Mouse (Mus musculus): ENCODE measurements around the gene Spty2d1. TPM values are rescaled to one million over a fixed set of nuclear protein-coding genes. Genes with fewer than 3 reads are reported as not detected.
"Not testable (repeated sequence)": the region's sequence is repeated elsewhere in the genome, so short reads cannot be mapped to it uniquely, and the experiment has no call there.

Spty2d1 gene
- polyA plus RNA-seq, 1 experiment from 2014 or later = 7.8 TPM

DNA sequence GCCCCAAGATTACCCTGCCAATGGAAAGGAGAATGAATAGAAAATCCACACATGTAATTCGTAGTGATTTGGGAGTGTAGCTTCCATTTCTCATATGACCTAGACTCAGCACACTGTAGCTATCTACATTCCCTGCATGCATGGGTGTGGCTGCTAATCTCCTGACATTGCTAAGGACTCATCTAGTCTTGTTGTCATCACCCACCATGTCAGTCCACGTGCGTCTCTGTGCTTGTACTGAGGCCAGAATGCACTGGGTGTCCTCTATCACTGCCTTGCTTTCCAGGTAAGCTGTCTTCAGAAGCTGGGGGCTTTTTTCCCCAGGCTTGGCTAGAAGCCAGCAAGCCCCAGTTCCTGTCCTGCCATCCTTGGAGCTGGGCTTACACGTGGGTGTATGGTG is 18.8 kb downstream of the Spty2d1 start:
- DNase-seq (ENCODE audit: low spot score) = not testable (repeated sequence)
- WGBS = 84% methylated on average over 4 of the region's 4 CpGs

DNA sequence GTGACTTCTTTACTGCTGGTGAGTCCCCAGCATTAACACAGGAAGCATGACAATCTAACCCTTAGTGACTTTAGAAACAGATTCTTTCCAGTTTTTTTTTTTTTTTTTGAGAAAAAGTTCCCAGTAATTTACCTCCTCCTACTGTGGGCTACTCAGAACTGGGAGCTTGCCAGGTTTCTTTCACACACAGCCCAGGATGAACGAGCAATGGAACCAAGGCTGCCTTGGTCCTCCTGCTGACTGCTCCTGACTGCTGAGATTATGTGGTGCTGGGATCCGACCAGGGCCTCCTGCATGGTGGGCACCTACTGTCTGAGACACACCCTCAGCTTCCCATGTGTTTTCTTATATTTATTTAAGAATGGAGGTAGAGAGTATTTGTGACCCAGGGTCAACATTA is 21.1 kb downstream of the Spty2d1 start:
- DNase-seq (ENCODE audit: low spot score) = no peak
- 47% methylated on average over 2 of the region's 2 CpGs for WGBS
- no peaks in the 10 kb centered on the region for H3K27me3 ChIP-seq (replicated peaks; ENCODE audit: control insufficient read depth, insufficient read depth, low read length)
- H3K27ac ChIP-seq (ENCODE audit: low read depth, low read length) = no peak overlapping the region
- no peak overlapping the region for H3K4me3 ChIP-seq (ENCODE audit: low read depth, low read length)
- no peak overlapping the region for H3K9ac ChIP-seq (ENCODE audit: low read length)
- no peaks in the 10 kb centered on the region for H3K4me1 ChIP-seq (ENCODE audit: control insufficient read depth, insufficient read depth, low read length)
- no peak for ATAC-seq
- no peak overlapping the region for H3K4me2 ChIP-seq (ENCODE audit: low read length)
- no peaks in the 10 kb centered on the region for H3K9me3 ChIP-seq (replicated peaks; ENCODE audit: control insufficient read depth, low read length)
- H3K36me3 ChIP-seq (ENCODE audit: control insufficient read depth, insufficient read depth, low read length) = peaks cover 13% of the 10 kb centered on the region

More for the DNA sequence above, 18.8 kb downstream of the Spty2d1 start:
- peaks cover 34% of the 10 kb centered on the region for H3K36me3 ChIP-seq (ENCODE audit: control insufficient read depth, insufficient read depth, low read length)
- ATAC-seq; H3K4me2 ChIP-seq (ENCODE audit: low read length); H3K27me3 ChIP-seq (replicated peaks; ENCODE audit: control insufficient read depth, insufficient read depth, low read length); H3K27ac ChIP-seq (ENCODE audit: low read depth, low read length); H3K4me3 ChIP-seq (ENCODE audit: low read depth, low read length); H3K9ac ChIP-seq (ENCODE audit: low read length); H3K9me3 ChIP-seq (replicated peaks; ENCODE audit: control insufficient read depth, low read length); H3K4me1 ChIP-seq (ENCODE audit: control insufficient read depth, insufficient read depth, low read length): not testable (repeated sequence)

DNA sequence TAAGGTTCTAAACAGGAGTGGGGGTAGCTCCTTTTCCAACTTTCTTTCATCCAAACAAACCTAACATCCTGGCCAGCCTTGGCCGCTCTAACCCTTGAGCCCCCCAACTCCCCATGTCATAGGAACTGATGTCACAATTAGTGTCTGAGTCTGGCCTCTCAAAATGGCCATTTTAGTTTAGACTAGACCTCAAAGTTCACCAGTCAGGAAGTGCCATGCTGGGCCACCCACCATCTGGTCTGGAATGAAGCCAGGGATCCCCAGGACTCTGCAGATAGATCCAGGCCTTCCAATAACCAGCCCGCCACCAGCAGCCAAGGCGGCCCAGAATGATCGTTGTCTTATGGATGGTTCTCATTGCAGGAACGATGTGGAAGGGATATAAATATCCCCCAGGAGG is 21.6 kb downstream of the Spty2d1 start:
- Histone ChIP-seq H3K9ac (ENCODE audit: low read length) (no peak overlapping the region), H3K4me2 (ENCODE audit: low read length) (no peak overlapping the region), H3K27ac (ENCODE audit: low read depth, low read length) (no peak overlapping the region), H3K4me3 (ENCODE audit: low read depth, low read length) (no peak overlapping the region), H3K27me3 (replicated peaks; ENCODE audit: control insufficient read depth, insufficient read depth, low read length) (no peaks in the 10 kb centered on the region), H3K4me1 (ENCODE audit: control insufficient read depth, insufficient read depth, low read length) (no peaks in the 10 kb centered on the region), H3K9me3 (replicated peaks; ENCODE audit: control insufficient read depth, low read length) (no peaks in the 10 kb centered on the region), H3K36me3 (ENCODE audit: control insufficient read depth, insufficient read depth, low read length) (peaks cover 9% of the 10 kb centered on the region)
- no peak for ATAC-seq
- 62% methylated on average over 5 of the region's 5 CpGs for WGBS
- peak; percentile 13 for DNase-seq (ENCODE audit: low spot score)

DNA sequence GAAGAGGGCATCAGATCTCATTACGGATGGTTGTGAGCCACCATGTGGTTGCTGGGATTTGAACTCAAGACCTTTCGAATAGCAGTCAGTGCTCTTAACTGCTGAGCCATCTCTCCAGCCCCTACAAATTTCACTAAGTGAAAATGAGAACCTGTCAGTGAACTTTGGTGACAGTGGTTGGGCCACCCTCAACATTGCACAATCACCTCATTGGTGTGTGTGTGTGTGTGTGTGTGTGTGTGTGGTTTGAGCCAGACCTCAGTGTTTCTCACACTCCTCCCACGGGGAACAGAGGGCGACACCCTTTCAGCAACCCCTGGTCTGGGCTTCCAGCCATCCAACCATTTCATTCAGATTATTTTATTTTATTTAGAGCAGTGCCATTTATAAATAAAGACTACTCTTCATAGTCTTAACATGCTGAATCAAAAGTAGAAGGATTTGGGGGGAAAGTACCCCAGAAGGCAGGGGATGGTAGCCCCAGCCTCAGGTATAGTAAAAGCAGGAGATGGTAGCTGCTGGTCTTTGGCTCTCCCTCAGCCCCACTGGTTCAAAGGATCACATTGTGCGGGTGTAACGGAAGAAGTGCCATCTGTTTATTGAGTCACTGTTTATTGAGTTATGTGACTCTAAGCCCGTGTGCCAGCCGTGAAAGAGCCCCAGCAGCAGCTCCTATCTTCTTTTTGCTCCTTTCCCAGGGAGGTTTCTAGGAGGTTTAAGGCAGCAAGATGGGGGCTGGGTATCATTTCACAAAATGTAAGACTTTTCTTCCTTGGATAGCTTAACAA is 22.3 kb downstream of the Spty2d1 start:
- Histone ChIP-seq H3K4me3 (ENCODE audit: low read depth, low read length) (no peak overlapping the region), H3K9ac (ENCODE audit: low read length) (no peak overlapping the region), H3K4me1 (ENCODE audit: control insufficient read depth, insufficient read depth, low read length) (no peaks in the 10 kb centered on the region), H3K36me3 (ENCODE audit: control insufficient read depth, insufficient read depth, low read length) (0 out of 2 replicates have a peak, but pooled peaks cover 3% of the 10 kb centered on the region), H3K27ac (ENCODE audit: low read depth, low read length) (no peak overlapping the region), H3K4me2 (ENCODE audit: low read length) (no peak overlapping the region), H3K9me3 (replicated peaks; ENCODE audit: control insufficient read depth, low read length) (no peaks in the 10 kb centered on the region), H3K27me3 (replicated peaks; ENCODE audit: control insufficient read depth, insufficient read depth, low read length) (no peaks in the 10 kb centered on the region)
- DNase-seq (ENCODE audit: low spot score) (peak; percentile 22), ATAC-seq (no peak)
- 56% methylated on average over 8 of the region's 8 CpGs for WGBS

DNA sequence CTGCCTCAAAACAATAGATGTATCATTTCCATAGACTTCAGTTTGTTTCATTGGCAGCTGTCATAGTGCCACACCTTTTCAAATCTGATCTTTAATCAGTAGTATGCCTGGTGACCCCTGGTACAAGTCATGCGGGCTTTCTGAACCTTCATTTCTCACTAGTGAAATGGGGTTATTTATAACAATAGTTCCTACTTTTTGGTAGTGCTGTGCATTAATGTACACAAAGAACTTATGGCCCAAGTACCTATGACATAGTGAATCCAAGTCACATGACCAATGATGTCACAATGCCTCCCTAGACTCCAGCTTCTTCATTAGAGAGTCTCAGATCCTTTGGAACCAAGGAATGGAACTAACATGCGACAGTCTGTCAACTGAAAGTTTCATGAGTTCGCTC is 24.9 kb downstream of the Spty2d1 start, which contains the start of gene Gm9999:
Gm9999 (plus strand) TSS at position 301 of the 400 bp plus-strand sequence.
- no peak within 1 kb of the TSS for H3K27ac ChIP-seq (ENCODE audit: low read depth, low read length)
- DNase-seq (ENCODE audit: low spot score) (no peak), ATAC-seq (no peak)
- H3K4me2 ChIP-seq (ENCODE audit: low read length) = no peak within 1 kb of the TSS
- 94% methylated on average over 3 of the region's 3 CpGs for WGBS
- no peaks in the 10 kb centered on the region for H3K36me3 ChIP-seq (ENCODE audit: control insufficient read depth, insufficient read depth, low read length)
- H3K4me3 ChIP-seq (ENCODE audit: low read depth, low read length) = no peak within 1 kb of the TSS
- H3K27me3 ChIP-seq (replicated peaks; ENCODE audit: control insufficient read depth, insufficient read depth, low read length) = no peaks in the 10 kb centered on the region
- H3K9ac ChIP-seq (ENCODE audit: low read length) = no peak within 1 kb of the TSS
- no peaks in the 10 kb centered on the region for H3K9me3 ChIP-seq (replicated peaks; ENCODE audit: control insufficient read depth, low read length)
- no peaks in the 10 kb centered on the region for H3K4me1 ChIP-seq (ENCODE audit: control insufficient read depth, insufficient read depth, low read length)

DNA sequence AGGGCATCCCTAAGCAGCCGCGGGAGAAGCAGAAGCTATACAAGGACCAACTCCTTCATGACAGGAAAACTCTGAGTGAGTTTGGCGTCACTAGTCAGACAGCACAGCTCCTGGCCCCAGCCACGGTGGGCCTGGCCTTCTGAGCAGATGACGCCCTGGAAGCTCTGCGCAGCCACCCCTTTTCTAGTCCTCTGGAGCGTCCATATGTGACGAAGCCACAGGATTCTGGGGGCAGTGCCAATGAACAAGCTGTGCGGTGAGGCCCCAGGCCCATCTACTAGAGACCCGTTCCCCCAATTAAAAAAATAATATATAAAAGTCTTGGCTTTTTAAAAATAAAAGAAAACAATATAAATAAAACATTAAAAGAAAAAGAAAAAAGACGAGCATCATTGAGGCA is 32.8 kb downstream of the Spty2d1 start:
- DNase-seq (ENCODE audit: low spot score) = no peak

DNA sequence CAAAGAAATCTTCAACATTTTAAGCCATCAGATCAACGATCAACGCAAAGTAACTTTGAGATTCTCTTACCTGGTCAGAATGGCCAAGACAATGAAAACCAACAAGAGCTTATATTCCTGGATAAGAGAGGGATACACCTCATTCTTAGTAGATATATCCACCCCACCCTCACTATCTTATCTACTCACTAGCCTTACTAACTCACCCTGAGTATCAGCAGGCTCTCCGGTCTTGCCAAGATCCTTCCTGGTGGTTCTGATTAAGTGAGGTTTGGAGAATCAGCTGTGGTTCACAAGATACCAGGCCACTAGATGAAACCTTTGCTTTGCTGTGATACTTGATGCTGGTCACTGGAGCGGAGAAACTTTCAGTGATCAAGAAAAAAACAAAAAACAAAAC is 33.6 kb downstream of the Spty2d1 start:
- Histone ChIP-seq H3K4me3 (ENCODE audit: low read depth, low read length) (no peak overlapping the region), H3K4me1 (ENCODE audit: control insufficient read depth, insufficient read depth, low read length) (no peaks in the 10 kb centered on the region), H3K9me3 (replicated peaks; ENCODE audit: control insufficient read depth, low read length) (no peaks in the 10 kb centered on the region), H3K4me2 (ENCODE audit: low read length) (no peak overlapping the region), H3K36me3 (ENCODE audit: control insufficient read depth, insufficient read depth, low read length) (no peaks in the 10 kb centered on the region), H3K27ac (ENCODE audit: low read depth, low read length) (no peak overlapping the region), H3K27me3 (replicated peaks; ENCODE audit: control insufficient read depth, insufficient read depth, low read length) (no peaks in the 10 kb centered on the region), H3K9ac (ENCODE audit: low read length) (no peak overlapping the region)
- 98% methylated on average over 4 of the region's 4 CpGs for WGBS
- DNase-seq (ENCODE audit: low spot score) = no peak
- ATAC-seq = no peak

More for the DNA sequence above, 32.8 kb downstream of the Spty2d1 start:
- H3K9me3 ChIP-seq (replicated peaks; ENCODE audit: control insufficient read depth, low read length) = no peaks in the 10 kb centered on the region
- no peak overlapping the region for H3K4me3 ChIP-seq (ENCODE audit: low read depth, low read length)
- no peaks in the 10 kb centered on the region for H3K4me1 ChIP-seq (ENCODE audit: control insufficient read depth, insufficient read depth, low read length)
- H3K36me3 ChIP-seq (ENCODE audit: control insufficient read depth, insufficient read depth, low read length) = no peaks in the 10 kb centered on the region
- ATAC-seq = no peak
- H3K4me2 ChIP-seq (ENCODE audit: low read length) = no peak overlapping the region
- 85% methylated on average over 11 of the region's 11 CpGs for WGBS
- no peak overlapping the region for H3K9ac ChIP-seq (ENCODE audit: low read length)
- H3K27ac ChIP-seq (ENCODE audit: low read depth, low read length) = no peak overlapping the region
- H3K27me3 ChIP-seq (replicated peaks; ENCODE audit: control insufficient read depth, insufficient read depth, low read length) = no peaks in the 10 kb centered on the region

DNA sequence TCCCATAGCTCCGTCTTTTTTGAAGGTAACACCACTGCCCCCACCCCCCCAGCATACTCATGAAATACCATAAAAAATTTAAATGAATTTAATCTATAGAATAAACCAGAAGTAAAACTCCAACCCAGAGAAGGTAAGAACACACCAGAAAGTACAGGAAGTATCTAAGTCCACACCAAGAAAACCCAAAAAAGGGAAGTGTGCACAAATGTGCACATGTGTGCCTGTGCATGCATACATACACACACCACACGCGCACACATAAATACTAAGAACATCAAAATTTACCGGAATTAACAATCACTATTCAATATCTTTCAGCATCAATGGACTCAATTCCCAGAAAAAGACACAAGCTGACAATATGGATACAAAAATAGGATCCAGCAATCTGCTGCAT is 38.3 kb downstream of the Spty2d1 start:
- Histone ChIP-seq H3K4me3 (ENCODE audit: low read depth, low read length) (no peak overlapping the region), H3K9ac (ENCODE audit: low read length) (no peak overlapping the region), H3K4me1 (ENCODE audit: control insufficient read depth, insufficient read depth, low read length) (no peaks in the 10 kb centered on the region), H3K9me3 (replicated peaks; ENCODE audit: control insufficient read depth, low read length) (no peaks in the 10 kb centered on the region), H3K27ac (ENCODE audit: low read depth, low read length) (no peak overlapping the region), H3K36me3 (ENCODE audit: control insufficient read depth, insufficient read depth, low read length) (no peaks in the 10 kb centered on the region), H3K4me2 (ENCODE audit: low read length) (no peak overlapping the region), H3K27me3 (replicated peaks; ENCODE audit: control insufficient read depth, insufficient read depth, low read length) (no peaks in the 10 kb centered on the region)
- no peak for ATAC-seq
- WGBS = 86% methylated on average over 4 of the region's 4 CpGs
- DNase-seq (ENCODE audit: low spot score) = no peak

DNA sequence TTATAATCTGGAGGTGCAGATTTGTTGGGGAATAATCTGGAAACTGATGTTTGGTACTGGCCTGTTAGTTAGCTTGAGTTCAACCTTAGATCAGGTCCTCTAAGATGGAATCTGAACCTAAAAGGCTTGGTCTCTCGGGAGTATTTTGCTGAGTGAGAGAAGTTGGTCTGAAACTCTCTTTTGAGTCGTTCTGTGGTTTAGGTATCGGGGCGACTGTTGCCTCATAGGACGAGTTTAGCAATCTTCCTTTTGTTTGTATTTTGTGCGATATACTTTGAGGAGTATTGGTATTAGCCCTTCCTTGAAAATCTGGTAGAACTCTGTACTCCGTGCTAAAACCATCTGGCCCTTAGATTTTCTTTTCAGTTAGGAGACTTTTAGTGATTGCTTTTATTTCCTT is 44.1 kb downstream of the Spty2d1 start:
- no peak overlapping the region for H3K4me3 ChIP-seq (ENCODE audit: low read depth, low read length)
- no peak overlapping the region for H3K4me2 ChIP-seq (ENCODE audit: low read length)
- ATAC-seq (no peak), DNase-seq (ENCODE audit: low spot score) (no peak)
- H3K9me3 ChIP-seq (replicated peaks; ENCODE audit: control insufficient read depth, low read length) = no peaks in the 10 kb centered on the region
- H3K9ac ChIP-seq (ENCODE audit: low read length) = no peak overlapping the region
- peaks cover 4% of the 10 kb centered on the region; the same call in 1 of the 2 replicates for H3K27me3 ChIP-seq (replicated peaks; ENCODE audit: control insufficient read depth, insufficient read depth, low read length)
- H3K27ac ChIP-seq (ENCODE audit: low read depth, low read length) = no peak overlapping the region
- 89% methylated on average over 7 of the region's 7 CpGs for WGBS
- H3K36me3 ChIP-seq (ENCODE audit: control insufficient read depth, insufficient read depth, low read length) = no peaks in the 10 kb centered on the region
- H3K4me1 ChIP-seq (ENCODE audit: control insufficient read depth, insufficient read depth, low read length) = 0 out of 2 replicates have a peak, but pooled peaks cover 2% of the 10 kb centered on the region
